Comparison of ENCODE assay signal across 1 mouse cellular context in genomic region chr10:80159561-80160454, GRCm38 (mm10).
A peak's percentile ranks its signal among the peaks of the same experiment; 100 is the strongest.
TF ChIP-seq lines count a peak whose summit lies in the region.

No protein-coding gene starts in this region.

TF ChIP-seq in MEL, 35 proteins besides CTCF, POLR2A, EP300 and RAD21 (continued from another document):
- TF ChIP-seq ZNF384 (IDR thresholded peaks at IDR 0.05; ENCODE audit: low read depth, low read length) (no peak), TCF12 (IDR thresholded peaks at IDR 0.05; ENCODE audit: low read depth, low read length) (0 out of 2 replicates have a peak, but pooled peaks have one; percentile 41), SMC3 (IDR thresholded peaks at IDR 0.05; ENCODE audit: low read depth, low read length) (no peak; the same call in 1 of the 2 replicates), E2F4 (IDR thresholded peaks at IDR 0.05; ENCODE audit: borderline replicate concordance, low read depth, low read length) (no peak), POLR2AphosphoS2 (IDR thresholded peaks at IDR 0.05; ENCODE audit: low read length) (no peak; the same call in 1 of the 2 replicates), MYC (IDR thresholded peaks at IDR 0.05; ENCODE audit: low read depth, low read length) (peak; percentile 96), ETS1 (IDR thresholded peaks at IDR 0.05; ENCODE audit: low read depth, low read length) (peak; percentile 72), UBTF (IDR thresholded peaks at IDR 0.05; ENCODE audit: borderline replicate concordance, insufficient read depth, low read depth, low read length) (no peak), GABPA (IDR thresholded peaks at IDR 0.05; ENCODE audit: low read depth, low read length) (no peak), ZMIZ1 (IDR thresholded peaks at IDR 0.05; ENCODE audit: low read depth, low read length) (no peak), ELF1 (IDR thresholded peaks at IDR 0.05; ENCODE audit: low read depth, low read length) (peak; percentile 88), SIN3A (IDR thresholded peaks at IDR 0.05; ENCODE audit: low read length) (peak; percentile 86), MAX (IDR thresholded peaks at IDR 0.05; ENCODE audit: low read length) (peak; percentile 92), KAT2A (conservative IDR thresholded peaks at IDR 0.05; ENCODE audit: low read depth, low read length) (peak; percentile 7; the same call in 1 of the 2 replicates), JUND (IDR thresholded peaks at IDR 0.05; ENCODE audit: low read depth, low read length) (no peak), ZC3H11A (IDR thresholded peaks at IDR 0.05; ENCODE audit: low read depth, low read length) (no peak), ZKSCAN1 (IDR thresholded peaks at IDR 0.05; ENCODE audit: low read depth, low read length) (no peak), MAZ (IDR thresholded peaks at IDR 0.05; ENCODE audit: low read depth, low read length) (peak; percentile 99), NRF1 (IDR thresholded peaks at IDR 0.05; ENCODE audit: insufficient read depth, low read depth, low read length, poor library complexity, severe bottlenecking) (peak; percentile 84), BHLHE40 (IDR thresholded peaks at IDR 0.05; ENCODE audit: borderline replicate concordance, low read depth, low read length) (peak; percentile 83), POLR2AphosphoS5 (IDR thresholded peaks at IDR 0.05; ENCODE audit: borderline replicate concordance, low read depth, low read length) (no peak), MYB (IDR thresholded peaks at IDR 0.05; ENCODE audit: low read depth, low read length) (no peak), CHD2 (IDR thresholded peaks at IDR 0.05; ENCODE audit: low read length) (peak; percentile 73), HCFC1 (IDR thresholded peaks at IDR 0.05; ENCODE audit: low read depth, low read length) (peak; percentile 79), MXI1 (IDR thresholded peaks at IDR 0.05; ENCODE audit: low read depth, low read length) (peak; percentile 97), NELFE (IDR thresholded peaks at IDR 0.05; ENCODE audit: low read depth, low read length) (peak; percentile 84), TAL1 (IDR thresholded peaks at IDR 0.05; ENCODE audit: low read length) (no peak), USF2 (IDR thresholded peaks at IDR 0.05; ENCODE audit: borderline replicate concordance in 1 of 2, insufficient read depth in 1 of 2, low read depth in 1 of 2, low read length in 2 of 2) (no peak), TBP (IDR thresholded peaks at IDR 0.05; ENCODE audit: low read depth, low read length) (peak; percentile 64), CHD1 (IDR thresholded peaks at IDR 0.05; ENCODE audit: low read depth, low read length) (no peak), USF1 (IDR thresholded peaks at IDR 0.05; ENCODE audit: low read depth, low read length) (peak; percentile 50), RCOR1 (IDR thresholded peaks at IDR 0.05; ENCODE audit: low read depth, low read length) (no peak), MAFK (IDR thresholded peaks at IDR 0.05; ENCODE audit: borderline replicate concordance, low read depth, low read length) (no peak)
TF ChIP-seq in MEL: peak in this region for 17.
